Mouse (Mus musculus) heart, postnatal 0 days (tissue): ENCODE data around the gene Cdk17.

Experiments
- CTCF ChIP-seq: IDR thresholded peaks from 2 replicates; pipeline ENCODE4 v1.5.1; 2016; ENCODE audit warnings: antibody characterized with exemption, control low read depth, low read depth
- EP300 ChIP-seq: IDR thresholded peaks from 2 replicates; pipeline ENCODE4 v1.6.1; 2016; ENCODE audit warnings: antibody characterized with exemption, low read depth

DNA sequence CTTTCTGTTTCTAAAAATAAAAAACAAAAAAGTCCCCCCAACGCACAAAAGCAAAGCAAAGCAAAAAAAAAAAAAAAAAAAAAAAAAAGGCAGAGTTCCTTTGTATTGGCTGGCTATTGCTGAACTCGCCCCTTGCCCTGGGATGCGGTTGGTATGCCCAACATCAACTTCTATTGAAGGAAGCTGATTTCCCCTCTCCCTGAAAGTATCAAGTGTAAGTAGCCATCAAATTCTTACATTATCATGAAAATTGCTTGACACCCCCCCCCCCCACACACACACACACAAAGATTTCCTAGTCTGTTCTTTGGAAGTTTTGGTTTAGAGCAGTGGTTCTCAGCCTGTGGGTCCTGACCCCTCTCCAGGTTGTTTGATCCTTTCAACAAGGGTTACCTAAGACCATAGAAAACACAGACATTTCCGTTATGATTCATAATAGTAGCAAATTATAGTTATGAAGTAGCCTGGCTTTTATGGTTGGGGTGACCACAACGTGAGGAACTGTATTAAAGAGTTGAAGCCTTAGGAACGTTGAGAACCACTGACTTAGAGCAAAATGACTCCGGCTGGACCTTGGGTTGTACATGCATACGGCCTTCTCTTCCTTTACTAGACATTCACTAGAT is 23.8 kb downstream of the Cdk17 start:
- TF ChIP-seq CTCF (no peak), EP300 (no peak)
